Mouse (Mus musculus) left cerebral cortex, postnatal 14 days (tissue): ENCODE measurements at regions not wholly inside any gene's neighbourhood (a gene's known extent, or its start where the extent isn't known, plus 50 kb on each side); places are given as distances from the start of the nearest gene placed in this dataset.
A peak's percentile ranks its signal among the peaks of the same experiment; 100 is the strongest.

Source experiments
- DNase-seq, 2 experiments: peaks; one replicate each; pipeline ENCODE4 v3.0.0; 2021 to 2022; ENCODE audit warnings: low spot score in 2 of 2, mixed read lengths in 1 of 2
- intact Hi-C: fragments of 180-260 bp; cut with DNase I; formaldehyde crosslinking; loops from one replicate; pipeline ENCODE4 v1.15.1; 2025

GRCm38 (mm10) chr10:21764090-21764489, 117.9 kb upstream of the Sgk1 start:
- peak in 1 of 2 experiments; percentile 31 for DNase-seq
- intact Hi-C loops: loop anchor here (5.0 to 10.0 kb wide), 2 partner anchors 121 to 228 kb away; partner anchors contain the start of gene Sgk1

DNA sequence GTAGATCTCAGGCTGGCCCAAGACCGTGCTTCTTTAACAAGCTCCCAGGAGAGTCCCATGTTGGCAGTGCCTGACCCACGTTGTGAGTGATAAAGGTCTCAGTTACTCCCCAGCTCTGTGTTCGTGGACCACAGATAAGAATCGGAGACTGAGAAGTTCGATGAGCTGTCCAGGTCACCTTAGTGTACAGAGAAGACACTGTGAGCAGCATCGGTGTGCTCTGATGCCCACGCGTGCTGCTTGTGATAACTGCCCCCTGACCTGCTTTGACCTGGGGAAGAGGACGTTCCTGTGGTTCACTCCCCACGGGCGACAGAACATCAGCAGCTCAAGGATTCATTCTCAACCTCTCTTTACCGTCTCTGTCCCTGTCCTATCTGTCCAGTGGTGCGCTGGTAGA, 117.1 kb upstream of the Sgk1 start:
- DNase-seq: no peak
- intact Hi-C loops: loop anchor here (5.0 to 10.0 kb wide), 2 partner anchors 120 to 227 kb away; partner anchors contain the start of gene Sgk1

DNA sequence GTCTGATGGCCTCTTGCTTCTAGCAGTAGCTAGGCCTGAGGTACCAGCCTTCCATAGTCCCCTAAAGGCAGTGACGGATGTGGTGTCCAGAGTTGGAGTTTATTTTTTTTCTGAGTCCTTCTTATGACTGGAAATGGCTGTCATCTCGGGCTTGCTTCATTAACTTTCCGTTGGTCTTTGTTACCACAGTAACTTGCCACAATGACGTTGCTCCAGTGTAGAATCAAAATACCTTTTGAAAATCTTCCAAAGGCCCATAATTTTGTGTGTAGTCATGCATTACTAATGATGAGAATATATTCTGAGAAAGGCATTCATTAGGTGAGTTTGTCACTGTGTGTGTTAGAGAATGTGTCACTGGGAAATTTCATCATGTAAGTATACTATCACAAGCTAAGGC, 108.4 kb upstream of the Sgk1 start:
- intact Hi-C loops: no loop called here
- no peak for DNase-seq

DNA sequence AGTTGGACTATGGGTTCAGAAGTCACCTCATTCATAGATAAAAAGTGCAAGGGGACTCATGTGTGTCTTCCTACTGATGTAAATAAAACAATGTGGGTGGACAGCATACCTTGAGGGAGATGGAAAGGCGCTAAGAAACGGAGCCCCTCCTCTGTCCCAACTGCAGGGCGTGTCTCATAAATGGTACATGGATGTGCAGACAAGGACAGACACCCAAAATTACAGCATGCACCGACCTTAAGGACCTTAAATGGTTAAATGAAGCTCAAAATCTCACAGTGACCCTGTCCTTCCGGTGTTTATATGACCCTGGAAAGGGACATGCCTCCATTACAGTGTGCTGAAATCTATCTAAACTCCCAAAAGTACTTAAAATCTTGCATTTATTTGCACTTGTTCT, 106.5 kb upstream of the Sgk1 start:
- intact Hi-C loops: no loop called here
- DNase-seq: no peak

GRCm38 (mm10) chr10:21775911-21776761, 105.8 kb upstream of the Sgk1 start:
- no peak for DNase-seq
- intact Hi-C loops: no loop called here

DNA sequence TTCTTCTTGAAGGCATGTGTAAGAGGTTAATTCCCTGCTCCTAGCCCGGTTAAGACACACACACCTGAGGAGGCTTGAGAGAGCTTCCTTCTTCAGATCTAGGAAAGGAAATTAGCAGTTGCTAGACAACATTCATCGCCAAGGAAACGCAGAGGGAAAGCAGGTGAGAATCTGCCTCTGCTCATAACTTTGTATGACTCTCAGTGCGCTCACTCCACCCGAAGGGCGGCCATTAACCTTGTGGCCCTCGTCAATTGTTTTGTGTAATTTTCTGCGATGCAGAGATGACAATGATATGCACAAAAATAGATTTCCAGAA, 105.3 kb upstream of the Sgk1 start:
- intact Hi-C loops: no loop called here
- DNase-seq: no peak

- intact Hi-C loops: no loop called here
- no peak for DNase-seq
Measured at GRCm38 (mm10) chr10:21777103-21777502, 104.9 kb upstream of the Sgk1 start.

- no peak for DNase-seq
- intact Hi-C loops: loop anchor here (5.0 kb wide), 1 partner anchor 131 kb away; no protein-coding TSS in a partner anchor
Measured at GRCm38 (mm10) chr10:21783478-21783877, 98.5 kb upstream of the Sgk1 start.

DNA sequence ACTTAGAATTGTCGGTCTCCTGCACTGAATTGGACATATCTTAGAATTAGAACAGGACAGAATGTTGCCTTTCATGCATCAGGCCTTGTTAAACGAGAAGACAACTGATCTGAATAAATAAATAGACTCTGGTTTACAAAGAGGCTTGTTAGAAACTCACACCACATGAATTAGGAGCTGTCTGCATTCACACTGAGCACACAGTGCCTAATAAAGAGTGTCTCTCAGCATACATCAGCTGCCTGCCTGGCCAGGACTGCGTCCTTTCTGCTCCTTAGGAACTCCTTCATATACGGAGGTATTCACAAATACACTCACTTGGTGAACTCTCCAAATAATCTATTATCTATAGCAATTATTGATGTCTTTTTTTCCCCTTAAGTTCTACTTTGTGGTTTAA, 96.9 kb upstream of the Sgk1 start:
- intact Hi-C loops: no loop called here
- DNase-seq: no peak

GRCm38 (mm10) chr10:21785785-21786184, 96.2 kb upstream of the Sgk1 start:
- DNase-seq: no peak
- intact Hi-C loops: no loop called here

GRCm38 (mm10) chr10:21789847-21790530, 92.0 kb upstream of the Sgk1 start:
- intact Hi-C loops: loop anchor here (10.0 kb wide), 1 partner anchor 205 kb away; no protein-coding TSS in a partner anchor

DNA sequence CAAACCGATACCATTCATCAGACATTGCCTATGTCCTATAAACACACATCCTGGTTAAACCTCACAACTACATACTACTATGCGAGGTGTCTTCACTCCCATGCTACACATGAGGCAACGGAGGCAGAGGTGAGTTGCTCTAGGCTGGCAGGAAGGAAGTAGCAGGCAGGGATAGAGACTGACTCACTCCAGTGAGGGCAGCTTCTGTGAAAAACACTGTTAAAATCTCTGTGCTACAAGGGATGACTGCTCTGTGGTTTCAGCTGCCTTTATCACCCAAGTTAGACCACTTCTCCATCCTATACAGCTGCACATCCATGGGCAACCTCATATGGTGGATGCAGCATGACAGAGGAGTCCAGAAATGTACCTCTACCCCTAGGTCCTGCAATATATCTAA, 91.0 kb upstream of the Sgk1 start:
- DNase-seq: no peak
- intact Hi-C loops: loop anchor here (10.0 kb wide), 1 partner anchor 204 kb away; no protein-coding TSS in a partner anchor

More at GRCm38 (mm10) chr10:21789847-21790530, 92.0 kb upstream of the Sgk1 start:
- DNase-seq: peak in 1 of 2 experiments; percentile 26

DNA sequence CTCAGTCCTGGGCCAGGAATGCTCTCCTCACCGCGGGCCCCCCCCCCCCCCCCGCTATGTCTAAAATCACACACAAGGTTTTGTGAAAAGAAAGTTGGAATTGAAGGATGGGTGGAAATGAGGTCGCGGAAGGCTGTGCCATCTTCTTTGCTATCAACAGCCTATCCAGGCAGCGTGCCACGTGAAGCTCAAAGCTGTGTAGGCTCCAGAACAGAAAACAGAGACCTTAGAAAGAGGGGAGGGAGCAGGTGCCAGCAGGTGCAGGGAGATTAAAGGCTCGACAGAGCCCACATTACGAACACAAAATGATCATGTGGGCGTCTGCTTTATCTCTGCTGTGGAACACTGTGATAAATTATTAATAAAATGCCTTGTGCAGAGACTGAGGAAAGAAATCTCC, 89.6 kb upstream of the Sgk1 start:
- intact Hi-C loops: loop anchor here (10.0 kb wide), 1 partner anchor 202 kb away; no protein-coding TSS in a partner anchor
- DNase-seq: peak; percentile 45 to 55

GRCm38 (mm10) chr10:21793641-21794040, 88.3 kb upstream of the Sgk1 start:
- intact Hi-C loops: loop anchor here (10.0 kb wide), 1 partner anchor 201 kb away; no protein-coding TSS in a partner anchor
- peak; percentile 46 to 63 for DNase-seq

DNA sequence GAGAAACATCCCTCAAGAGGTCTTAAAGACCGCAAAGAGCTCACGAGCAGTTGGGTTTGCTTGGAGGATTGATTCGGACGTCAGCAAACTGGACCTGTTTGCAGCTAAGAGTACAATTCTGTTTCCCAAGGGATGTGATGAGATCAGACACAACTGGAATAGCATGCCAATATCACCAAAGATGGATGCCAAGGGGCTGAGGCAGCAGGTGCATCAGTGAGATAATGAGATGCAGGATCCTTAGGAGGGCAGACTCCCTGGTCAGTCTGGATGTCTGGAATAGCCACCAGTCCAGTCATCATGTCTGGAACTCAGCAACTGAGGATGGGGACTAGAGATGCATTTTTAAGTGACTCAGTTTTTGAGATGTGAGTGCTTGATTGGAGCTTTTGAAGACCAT, 85.6 kb upstream of the Sgk1 start:
- DNase-seq: no peak
- intact Hi-C loops: loop anchor here (10.0 kb wide), 1 partner anchor 198 kb away; no protein-coding TSS in a partner anchor

GRCm38 (mm10) chr10:21798103-21798502, 83.9 kb upstream of the Sgk1 start:
- DNase-seq: no peak
- intact Hi-C loops: loop anchor here (10.0 kb wide), 1 partner anchor 197 kb away; no protein-coding TSS in a partner anchor

DNA sequence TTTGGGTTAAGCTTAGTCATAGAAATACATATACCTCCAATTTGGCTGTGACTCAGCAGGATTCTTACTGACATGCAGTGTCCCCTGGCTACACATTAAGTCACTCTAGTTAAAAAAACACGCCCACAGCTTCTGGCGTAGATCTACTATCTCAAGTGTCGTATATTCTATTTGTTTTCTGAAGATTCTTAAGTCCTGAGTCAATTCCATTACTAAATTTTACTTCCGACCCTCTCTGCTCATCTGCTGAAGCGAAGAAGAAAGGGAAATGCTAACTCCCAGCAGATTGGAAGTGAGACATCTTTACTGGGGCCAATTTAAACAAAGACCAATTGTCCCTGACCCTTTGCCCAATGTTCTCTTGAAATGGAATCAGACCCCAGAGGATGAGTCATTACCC, 80.4 kb upstream of the Sgk1 start:
- intact Hi-C loops: no loop called here
- DNase-seq: no peak

- intact Hi-C loops: no loop called here
- DNase-seq: no peak
Measured at GRCm38 (mm10) chr10:21803184-21803583, 78.8 kb upstream of the Sgk1 start.

DNA sequence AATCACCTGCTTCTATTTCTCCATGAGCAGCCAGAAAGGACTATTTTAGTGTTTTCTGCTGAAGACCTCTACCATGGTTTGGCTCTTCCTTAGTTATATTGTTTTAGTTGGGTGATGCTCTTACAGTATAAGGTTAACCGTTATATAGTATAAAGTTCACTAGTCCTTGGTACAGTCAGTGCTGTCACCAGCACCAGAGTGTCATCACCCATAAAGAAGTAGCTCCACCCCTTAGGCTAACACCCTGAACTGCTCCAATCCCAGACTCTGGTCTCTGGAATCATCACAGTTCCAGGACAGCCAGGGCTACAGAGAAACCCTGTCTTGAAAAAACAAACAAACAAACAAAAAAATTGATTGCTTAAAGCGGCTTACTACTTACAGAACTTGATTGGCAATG, 77.2 kb upstream of the Sgk1 start:
- intact Hi-C loops: no loop called here
- DNase-seq: no peak

DNA sequence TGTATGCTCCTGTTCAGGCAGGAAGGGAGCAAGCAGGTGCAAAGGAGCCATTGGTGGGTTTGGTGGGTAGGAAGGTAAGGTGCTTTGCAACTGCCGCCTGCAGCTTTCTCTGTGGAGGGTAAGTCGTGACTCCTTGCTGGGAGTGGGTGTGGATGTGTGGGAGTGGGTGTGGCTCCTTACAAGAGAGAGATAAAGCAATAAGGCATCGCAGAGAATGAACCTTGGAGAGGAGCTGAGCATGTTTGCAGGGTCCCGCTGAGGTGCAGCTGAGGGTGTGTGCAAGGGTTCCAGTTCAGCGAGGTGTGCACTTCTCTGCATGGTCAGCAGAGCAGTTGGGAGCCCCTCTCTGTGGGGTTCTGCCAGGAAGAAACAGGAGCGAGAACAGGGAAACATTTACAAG, 76.4 kb upstream of the Sgk1 start:
- intact Hi-C loops: no loop called here
- no peak for DNase-seq
